Comparison of ENCODE assay signal across 8 mouse cellular contexts in the genomic region with DNA sequence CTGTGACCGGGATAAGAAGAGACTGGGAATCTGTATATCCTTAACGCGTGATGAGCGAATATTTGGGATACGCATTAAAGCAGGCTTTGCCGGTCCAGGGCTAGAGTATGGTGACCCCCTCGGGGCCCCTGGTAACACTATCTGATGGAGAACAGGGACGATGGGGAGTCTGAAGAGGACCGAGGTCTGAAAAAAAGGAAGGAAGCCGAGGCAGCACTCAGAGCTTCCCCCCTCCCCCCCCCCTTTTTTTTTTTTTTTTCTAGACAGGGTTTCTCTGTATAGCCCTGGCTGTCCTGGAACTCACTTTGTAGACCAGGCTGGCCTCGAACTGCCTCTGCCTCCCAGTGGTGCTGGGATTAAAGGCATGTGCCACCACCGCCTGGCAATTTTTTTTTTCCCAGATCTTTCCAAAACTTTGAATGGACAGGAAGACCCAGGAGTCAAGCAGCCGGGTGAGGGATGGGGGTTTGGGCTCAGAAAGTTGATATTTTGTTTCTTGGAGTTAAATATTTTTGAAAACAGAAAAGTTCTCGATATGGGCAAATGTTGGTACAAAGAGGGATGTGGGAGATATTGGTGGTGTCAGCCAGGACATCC. TPM values are rescaled to one million over a fixed set of nuclear protein-coding genes. Genes with fewer than 3 reads are reported as not detected.
A peak's percentile ranks its signal among the peaks of the same experiment; 100 is the strongest.
DNase-seq lines count a peak whose midpoint lies in the region; ATAC-seq and TF ChIP-seq lines count a peak whose summit lies in the region.
"Had no signal": no experiment of that assay in that cellular context is flagged by ENCODE, and none has a peak within 500 bp of the region (broad histone marks: within the 10 kb centered on the region; RNA-seq: fewer than 3 reads in every experiment).

No protein-coding gene starts in this region.

- H3K27ac ChIP-seq in kidney, adult 2 months (ENCODE audit: insufficient read depth, low read depth, low read length): no peak overlapping the region
- no peak overlapping the region for H3K27ac ChIP-seq in ES-Bruce4 (ENCODE audit: insufficient read depth, low read length)
- no peak overlapping the region for H3K27ac ChIP-seq in embryonic facial prominence, embryonic 10.5 days (replicated peaks)
- H3K27ac ChIP-seq in liver, embryonic 15.5 days (replicated peaks): no peak overlapping the region

- no peak for TF ChIP-seq CTCF in kidney, adult 2 months (conservative IDR thresholded peaks at IDR 0.05; ENCODE audit: insufficient read depth, insufficient read length, low read depth, low read length)
- TF ChIP-seq CTCF in ES-Bruce4 (IDR thresholded peaks at IDR 0.05; ENCODE audit: low read depth, low read length): no peak

- no peaks in the 10 kb centered on the region for H3K36me3 ChIP-seq in kidney, adult 2 months (ENCODE audit: control insufficient read depth, insufficient read depth, low read length)
- H3K36me3 ChIP-seq in ES-Bruce4 (ENCODE audit: control insufficient read depth, insufficient read depth, low read length, poor library complexity, severe bottlenecking): no peaks in the 10 kb centered on the region
- H3K36me3 ChIP-seq in embryonic facial prominence, embryonic 10.5 days (replicated peaks): no peaks in the 10 kb centered on the region
- no peaks in the 10 kb centered on the region for H3K36me3 ChIP-seq in liver, embryonic 15.5 days (replicated peaks)

- H3K27me3 ChIP-seq in kidney, adult 2 months (replicated peaks; ENCODE audit: control insufficient read depth, insufficient read depth, low read length): no peaks in the 10 kb centered on the region
- H3K27me3 ChIP-seq in ES-Bruce4 (ENCODE audit: control insufficient read depth, insufficient read depth, low read length, poor library complexity, severe bottlenecking): no peaks in the 10 kb centered on the region
- H3K27me3 ChIP-seq in embryonic facial prominence, embryonic 10.5 days (replicated peaks; ENCODE audit: low read depth, poor library complexity, severe bottlenecking): peaks cover 45% of the 10 kb centered on the region
- peaks cover 33% of the 10 kb centered on the region for H3K27me3 ChIP-seq in liver, embryonic 15.5 days

- no peak for ATAC-seq in liver, embryonic 15.5 days (ENCODE audit: insufficient read depth)

- peak overlapping the region; percentile 36; the same call in 1 of the 2 replicates for H3K9ac ChIP-seq in ES-Bruce4 (ENCODE audit: low read depth, poor library complexity, severe bottlenecking)
- no peak overlapping the region for H3K9ac ChIP-seq in liver, embryonic 15.5 days

- no peak for TF ChIP-seq EP300 in ES-Bruce4 (IDR thresholded peaks at IDR 0.05; ENCODE audit: insufficient read depth, low read depth, low read length)

- H3K4me2 ChIP-seq in liver, embryonic 15.5 days: peak overlapping the region; percentile 96

- H3K4me1 ChIP-seq in kidney, adult 2 months (ENCODE audit: control insufficient read depth, insufficient read depth, low read length): no peaks in the 10 kb centered on the region
- H3K4me1 ChIP-seq in ES-Bruce4 (ENCODE audit: control insufficient read depth, insufficient read depth, low read length): peaks cover 10% of the 10 kb centered on the region
- peaks cover 19% of the 10 kb centered on the region for H3K4me1 ChIP-seq in embryonic facial prominence, embryonic 10.5 days
- H3K4me1 ChIP-seq in liver, embryonic 15.5 days (replicated peaks): peaks cover 34% of the 10 kb centered on the region

- 38% methylated on average over 14 of the region's 14 CpGs for WGBS in kidney, adult 2 months
- 34% methylated on average over 14 of the region's 14 CpGs for WGBS in embryonic facial prominence, embryonic 10.5 days
- 22% methylated on average over 14 of the region's 14 CpGs for WGBS in liver, embryonic 15.5 days (ENCODE audit: insufficient replicate concordance)

- TF ChIP-seq POLR2A in kidney, adult 2 months (IDR thresholded peaks at IDR 0.05; ENCODE audit: low read depth, low read length): no peak
- TF ChIP-seq POLR2A in ES-Bruce4 (IDR thresholded peaks at IDR 0.05; ENCODE audit: insufficient read depth, low read length): no peak

- 0 out of 2 replicates have a peak overlapping the region, but pooled peaks have one; percentile 91 for H3K4me3 ChIP-seq in kidney, adult 2 months (ENCODE audit: insufficient read depth, low read depth, low read length)
- H3K4me3 ChIP-seq in ES-Bruce4 (ENCODE audit: low read depth, low read length): peak overlapping the region; percentile 74
- peak overlapping the region; percentile 69 for H3K4me3 ChIP-seq in embryonic facial prominence, embryonic 10.5 days
- H3K4me3 ChIP-seq in liver, embryonic 15.5 days (replicated peaks): peak overlapping the region; percentile 87

- no peak for DNase-seq in kidney, adult 2 months
- DNase-seq in kidney, adult 9 months: no peak
- DNase-seq in embryonic facial prominence, embryonic 10.5 days (ENCODE audit: low spot score): no peak
- no peak for DNase-seq in embryo, embryonic 9.5 days (ENCODE audit: extremely low spot score)
- DNase-seq in ovary, postnatal 36 days (ENCODE audit: low spot score): no peak
- DNase-seq: cerebellum, postnatal 10 days had no signal

- H3K9me3 ChIP-seq in ES-Bruce4 (replicated peaks; ENCODE audit: control insufficient read depth, insufficient read depth, low read length, poor library complexity, severe bottlenecking): no peaks in the 10 kb centered on the region
- no peaks in the 10 kb centered on the region for H3K9me3 ChIP-seq in embryonic facial prominence, embryonic 10.5 days
- H3K9me3 ChIP-seq in liver, embryonic 15.5 days (replicated peaks): no peaks in the 10 kb centered on the region

RNA-seq across cellular contexts. Expression of gene Parp14, which starts 1.2 kb away (rescaled TPM):
- polyA plus RNA-seq in kidney, adult 2 months (2012; rRNA removed): 3.8 and 5.3 TPM in 2 replicates
- 5.4 and 5.7 TPM in 2 replicates for polyA plus RNA-seq in ES-Bruce4 (2011; ENCODE audit: insufficient read depth, insufficient read length, low read depth, missing spikeins)
- 0.26 and 0.43 TPM in 2 replicates for polyA plus RNA-seq in embryonic facial prominence, embryonic 10.5 days (2016; fragmentation: Nextera tagmentation; extraction: Ambion mirVana)
- 1.3 and 1.4 TPM in 2 replicates for polyA plus RNA-seq in liver, embryonic 15.5 days (2015; fragmentation: Nextera tagmentation; extraction: Ambion mirVana)
